Mouse (Mus musculus) midbrain, embryonic 12.5 days (tissue): ENCODE results near the gene Tmem212. TPM values are rescaled to one million over a fixed set of nuclear protein-coding genes. Genes with fewer than 3 reads are reported as not detected.

Experiments
- ATAC-seq: fragments of 200-750 bp; cut with Nextera tagmentation; 2 replicates; pipeline ENCODE4 v1.8.0; 2017; ENCODE audit warnings: low read depth, moderate TSS enrichment, moderate library complexity; ENCODE audit not compliant: low FRiP score
- H3K27ac ChIP-seq: fragments of 300-500 bp; sonication (generic); replicated peaks from 2 replicates; pipeline ENCODE4 v1.5.1; 2016; ENCODE audit warnings: mild to moderate bottlenecking
- H3K27me3 ChIP-seq: fragments of 300-500 bp; sonication (generic); 2 replicates; pipeline ENCODE4 v1.6.1; 2016; ENCODE audit warnings: mild to moderate bottlenecking
- H3K36me3 ChIP-seq: fragments of 300-500 bp; sonication (generic); 2 replicates; pipeline ENCODE4 v1.6.1; 2016
- H3K4me1 ChIP-seq: fragments of 300-500 bp; sonication (generic); 2 replicates; pipeline ENCODE4 v1.6.1; 2016
- H3K4me2 ChIP-seq: fragments of 300-500 bp; sonication (generic); replicated peaks from 2 replicates; pipeline ENCODE4 v1.6.1; 2016; ENCODE audit warnings: mild to moderate bottlenecking, moderate library complexity
- H3K4me3 ChIP-seq: fragments of 300-500 bp; sonication (generic); 2 replicates; pipeline ENCODE4 v1.5.1; 2016; ENCODE audit warnings: mild to moderate bottlenecking
- H3K9ac ChIP-seq: fragments of 300-500 bp; sonication (generic); replicated peaks from 2 replicates; pipeline ENCODE4 v1.6.1; 2016; ENCODE audit warnings: mild to moderate bottlenecking, moderate library complexity
- H3K9me3 ChIP-seq: fragments of 300-500 bp; sonication (generic); 2 replicates; pipeline ENCODE4 v1.6.1; 2016; ENCODE audit warnings: mild to moderate bottlenecking
- WGBS: fragments of 180-500 bp; shearing (Covaris S2); methylation state at CpG from one replicate; pipeline ENCODE4 v1.1.7; 2016; 5-methylcytosine and 5-hydroxymethylcytosine counted together
- polyA plus RNA-seq: library from polyadenylated mRNA; unstranded; fragments of >200 nt; fragmentation: Nextera tagmentation; extraction: Ambion mirVana; gene quantifications from 2 replicates; pipeline ENCODE4 v1.2.1, GENCODE M21; 2016

Gene Tmem212
- polyA plus RNA-seq, 1 experiment from 2014 or later, result not detected

GRCm38 (mm10) chr3:27885585-27885984 lies 10.6 kb downstream of the Tmem212 start:
- Histone ChIP-seq H3K36me3 (no peaks in the 10 kb centered on the region), H3K9me3 (no peaks in the 10 kb centered on the region), H3K9ac (no peak overlapping the region), H3K4me3 (no peak overlapping the region), H3K4me1 (no peaks in the 10 kb centered on the region), H3K27ac (no peak overlapping the region), H3K27me3 (no peaks in the 10 kb centered on the region), H3K4me2 (no peak overlapping the region)
- WGBS, result 88% methylated on average over 6 of the region's 6 CpGs
- ATAC-seq, result no peak

GRCm38 (mm10) chr3:27881897-27882835 lies 14.0 kb downstream of the Tmem212 start:
- H3K4me1 ChIP-seq, result no peaks in the 10 kb centered on the region
- H3K27ac ChIP-seq, result no peak overlapping the region
- no peaks in the 10 kb centered on the region for H3K36me3 ChIP-seq
- H3K4me3 ChIP-seq, result no peak overlapping the region
- H3K27me3 ChIP-seq, result no peaks in the 10 kb centered on the region
- H3K9me3 ChIP-seq, result no peaks in the 10 kb centered on the region
- WGBS, result 85% methylated on average over 6 of the region's 6 CpGs
- ATAC-seq, result no peak
- H3K4me2 ChIP-seq, result no peak overlapping the region
- H3K9ac ChIP-seq, result no peak overlapping the region

GRCm38 (mm10) chr3:27878854-27879610 lies 17.1 kb downstream of the Tmem212 start:
- Histone ChIP-seq H3K9me3 (no peaks in the 10 kb centered on the region), H3K4me2 (no peak overlapping the region), H3K27me3 (no peaks in the 10 kb centered on the region), H3K36me3 (no peaks in the 10 kb centered on the region), H3K4me3 (no peak overlapping the region), H3K27ac (no peak overlapping the region), H3K4me1 (no peaks in the 10 kb centered on the region), H3K9ac (no peak overlapping the region)
- 90% methylated on average over 7 of the region's 7 CpGs for WGBS
- no peak for ATAC-seq

- Histone ChIP-seq H3K27ac (no peak overlapping the region), H3K9me3 (no peaks in the 10 kb centered on the region), H3K36me3 (no peaks in the 10 kb centered on the region), H3K4me3 (no peak overlapping the region), H3K9ac (no peak overlapping the region), H3K4me1 (0 out of 2 replicates have a peak, but pooled peaks cover 6% of the 10 kb centered on the region), H3K4me2 (no peak overlapping the region), H3K27me3 (no peaks in the 10 kb centered on the region)
- WGBS, result 63% methylated on average over 9 of the region's 9 CpGs
- no peak for ATAC-seq
Measured at GRCm38 (mm10) chr3:27873268-27874073, 22.7 kb downstream of the Tmem212 start.

GRCm38 (mm10) chr3:27872429-27872828 lies 23.7 kb downstream of the Tmem212 start:
- WGBS, result 85% methylated on average over 4 of the region's 4 CpGs
- H3K4me1 ChIP-seq, result 0 out of 2 replicates have a peak, but pooled peaks cover 6% of the 10 kb centered on the region
- ATAC-seq, result no peak
- no peaks in the 10 kb centered on the region for H3K36me3 ChIP-seq
- H3K9ac ChIP-seq, result no peak overlapping the region
- H3K27me3 ChIP-seq, result no peaks in the 10 kb centered on the region
- H3K4me2 ChIP-seq, result no peak overlapping the region
- H3K4me3 ChIP-seq, result no peak overlapping the region
- no peak overlapping the region for H3K27ac ChIP-seq
- H3K9me3 ChIP-seq, result no peaks in the 10 kb centered on the region

- WGBS, result 87% methylated on average over 3 of the region's 3 CpGs
- no peak overlapping the region for H3K4me2 ChIP-seq
- no peaks in the 10 kb centered on the region for H3K27me3 ChIP-seq
- no peak overlapping the region for H3K4me3 ChIP-seq
- no peak for ATAC-seq
- 0 out of 2 replicates have a peak, but pooled peaks cover 6% of the 10 kb centered on the region for H3K4me1 ChIP-seq
- H3K36me3 ChIP-seq, result no peaks in the 10 kb centered on the region
- no peak overlapping the region for H3K27ac ChIP-seq
- no peak overlapping the region for H3K9ac ChIP-seq
- H3K9me3 ChIP-seq, result no peaks in the 10 kb centered on the region
Measured at GRCm38 (mm10) chr3:27871891-27872290, 24.3 kb downstream of the Tmem212 start.

GRCm38 (mm10) chr3:27871371-27871770 lies 24.8 kb downstream of the Tmem212 start:
- WGBS, result 82% methylated on average over 4 of the region's 4 CpGs
- no peak overlapping the region for H3K27ac ChIP-seq
- H3K4me1 ChIP-seq, result 0 out of 2 replicates have a peak, but pooled peaks cover 6% of the 10 kb centered on the region
- no peak overlapping the region for H3K4me2 ChIP-seq
- H3K9ac ChIP-seq, result no peak overlapping the region
- H3K27me3 ChIP-seq, result no peaks in the 10 kb centered on the region
- H3K36me3 ChIP-seq, result no peaks in the 10 kb centered on the region
- H3K4me3 ChIP-seq, result no peak overlapping the region
- no peak for ATAC-seq
- H3K9me3 ChIP-seq, result no peaks in the 10 kb centered on the region

GRCm38 (mm10) chr3:27868681-27869080 lies 27.5 kb downstream of the Tmem212 start:
- no peak overlapping the region for H3K27ac ChIP-seq
- no peak overlapping the region for H3K9ac ChIP-seq
- ATAC-seq, result no peak
- no peak overlapping the region for H3K4me3 ChIP-seq
- 91% methylated on average over 3 of the region's 3 CpGs for whole genome bisulfite sequencing
- H3K27me3 ChIP-seq, result no peaks in the 10 kb centered on the region
- H3K4me2 ChIP-seq, result no peak overlapping the region
- no peaks in the 10 kb centered on the region for H3K9me3 ChIP-seq
- H3K36me3 ChIP-seq, result no peaks in the 10 kb centered on the region
- H3K4me1 ChIP-seq, result peaks cover 10% of the 10 kb centered on the region; the same call in 1 of the 2 replicates

- Histone ChIP-seq H3K4me3 (no peak overlapping the region), H3K4me1 (peaks cover 13% of the 10 kb centered on the region), H3K4me2 (no peak overlapping the region), H3K9me3 (no peaks in the 10 kb centered on the region), H3K27me3 (no peaks in the 10 kb centered on the region), H3K9ac (no peak overlapping the region), H3K27ac (no peak overlapping the region), H3K36me3 (no peaks in the 10 kb centered on the region)
- 66% methylated on average over 3 of the region's 3 CpGs for WGBS
- ATAC-seq, result no peak
Measured at GRCm38 (mm10) chr3:27867731-27868130, 28.4 kb downstream of the Tmem212 start.

- Histone ChIP-seq H3K9ac (peak overlapping the region; percentile 41; the same call in 1 of the 2 replicates), H3K27ac (peak overlapping the region; percentile 65)
- WGBS, result 11% methylated on average over 16 of the region's 16 CpGs
Measured at GRCm38 (mm10) chr3:27862821-27863740, 33.1 kb downstream of the Tmem212 start.

GRCm38 (mm10) chr3:27861601-27862000 lies 34.6 kb downstream of the Tmem212 start:
- 92% methylated on average over 6 of the region's 6 CpGs for WGBS
- ATAC-seq, result no peak
- no peak overlapping the region for H3K4me2 ChIP-seq
- H3K36me3 ChIP-seq, result no peaks in the 10 kb centered on the region
- H3K27me3 ChIP-seq, result no peaks in the 10 kb centered on the region
- no peak overlapping the region for H3K27ac ChIP-seq
- peaks cover 28% of the 10 kb centered on the region for H3K4me1 ChIP-seq
- H3K9ac ChIP-seq, result no peak overlapping the region
- no peak overlapping the region for H3K4me3 ChIP-seq
- no peaks in the 10 kb centered on the region for H3K9me3 ChIP-seq

More at GRCm38 (mm10) chr3:27862821-27863740, 33.1 kb downstream of the Tmem212 start:
- Histone ChIP-seq H3K4me2 (peak overlapping the region; percentile 51), H3K36me3 (no peaks in the 10 kb centered on the region), H3K4me3 (peak overlapping the region; percentile 29), H3K4me1 (peaks cover 28% of the 10 kb centered on the region), H3K27me3 (no peaks in the 10 kb centered on the region), H3K9me3 (no peaks in the 10 kb centered on the region)
- peak; percentile 93 for ATAC-seq
